Mouse (Mus musculus): ENCODE results near the gene Slc25a40. TPM values are rescaled to one million over a fixed set of nuclear protein-coding genes. Genes with fewer than 3 reads are reported as not detected.
A peak's percentile ranks its signal among the peaks of the same experiment; 100 is the strongest.

The Slc25a40 gene
- total RNA-seq (2015), result 6.4 and 10.2 TPM in 2 replicates
- 5.5 and 5.6 TPM in 2 replicates for total RNA-seq (2017)

- ATAC-seq (ENCODE audit: poor library complexity, severe bottlenecking), result peak; percentile 93
Measured at GRCm38 (mm10) chr5:8422157-8422931, at the start of gene Slc25a40, which contains the start of gene Dbf4. Slc25a40 (plus strand) TSS chr5:8422850. Dbf4 (minus strand) TSS chr5:8422716.

- ATAC-seq (ENCODE audit: poor library complexity, severe bottlenecking), result no peak
Measured at GRCm38 (mm10) chr5:8373415-8373814, 49.2 kb upstream of the Slc25a40 start.

GRCm38 (mm10) chr5:8374297-8374906 lies 48.2 kb upstream of the Slc25a40 start:
- no peak for ATAC-seq (ENCODE audit: poor library complexity, severe bottlenecking)

- no peak for ATAC-seq (ENCODE audit: poor library complexity, severe bottlenecking)
Measured at GRCm38 (mm10) chr5:8393891-8394583, 28.6 kb upstream of the Slc25a40 start.

- ATAC-seq (ENCODE audit: poor library complexity, severe bottlenecking), result no peak
Measured at GRCm38 (mm10) chr5:8397587-8398249, 24.9 kb upstream of the Slc25a40 start.

GRCm38 (mm10) chr5:8408746-8409145 lies 13.9 kb upstream of the Slc25a40 start:
- ATAC-seq (ENCODE audit: poor library complexity, severe bottlenecking), result no peak

- 0 out of 2 replicates have a peak, but pooled peaks have one; percentile 27 for ATAC-seq (ENCODE audit: poor library complexity, severe bottlenecking)
Measured at GRCm38 (mm10) chr5:8416683-8417413, 5.8 kb upstream of the Slc25a40 start.

- peak; percentile 60 for ATAC-seq (ENCODE audit: poor library complexity, severe bottlenecking)
Measured at GRCm38 (mm10) chr5:8417443-8417842, 5.2 kb upstream of the Slc25a40 start.

GRCm38 (mm10) chr5:8421424-8421823 lies 1.2 kb upstream of the Slc25a40 start:
- no peak for ATAC-seq (ENCODE audit: poor library complexity, severe bottlenecking)

- no peak for ATAC-seq (ENCODE audit: poor library complexity, severe bottlenecking)
Measured at GRCm38 (mm10) chr5:8422932-8423928, 580 bp downstream of the Slc25a40 start.

GRCm38 (mm10) chr5:8424116-8424515 lies 1.5 kb downstream of the Slc25a40 start:
- no peak for ATAC-seq (ENCODE audit: poor library complexity, severe bottlenecking)

- no peak for ATAC-seq (ENCODE audit: poor library complexity, severe bottlenecking)
Measured at GRCm38 (mm10) chr5:8425899-8426298, 3.2 kb downstream of the Slc25a40 start.

GRCm38 (mm10) chr5:8437481-8438156 lies 15.0 kb downstream of the Slc25a40 start:
- ATAC-seq (ENCODE audit: poor library complexity, severe bottlenecking), result no peak

GRCm38 (mm10) chr5:8439095-8439494 lies 16.4 kb downstream of the Slc25a40 start:
- ATAC-seq (ENCODE audit: poor library complexity, severe bottlenecking), result no peak

- ATAC-seq (ENCODE audit: poor library complexity, severe bottlenecking), result no peak
Measured at GRCm38 (mm10) chr5:8455565-8455964, 32.9 kb downstream of the Slc25a40 start.

GRCm38 (mm10) chr5:8456561-8456960 lies 33.9 kb downstream of the Slc25a40 start:
- peak; percentile 62; the same call in 1 of the 2 replicates for ATAC-seq (ENCODE audit: poor library complexity, severe bottlenecking)

GRCm38 (mm10) chr5:8487989-8488700 lies 65.5 kb downstream of the Slc25a40 start:
- no peak for ATAC-seq (ENCODE audit: poor library complexity, severe bottlenecking)
